17 mouse cellular contexts compared by ENCODE assay signal in the genomic region with DNA sequence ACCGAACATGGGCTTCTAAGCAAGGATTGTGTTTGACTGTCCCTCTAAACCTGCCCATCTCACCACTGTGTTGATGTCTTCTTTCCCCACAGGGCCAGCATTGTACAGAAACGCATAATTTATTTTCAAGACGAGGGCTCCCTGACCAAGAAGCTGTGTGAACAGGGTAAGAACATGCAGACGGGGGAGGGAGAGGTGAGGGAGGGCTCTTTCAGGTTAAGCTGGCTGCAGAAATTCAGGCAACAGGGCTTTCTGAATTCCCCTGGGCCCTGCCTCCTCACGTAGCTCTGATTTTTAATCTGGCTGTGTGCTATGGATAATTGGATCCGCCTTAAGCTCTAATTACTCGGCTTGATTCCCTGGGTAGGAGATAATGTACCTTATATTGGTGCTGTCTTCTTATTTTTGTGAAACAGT.
DNase-seq lines count a peak whose midpoint lies in the region; ATAC-seq lines count a peak whose summit lies in the region.
"Had no signal": no experiment of that assay in that cellular context is flagged by ENCODE, and none has a peak within 500 bp of the region (broad histone marks: within the 10 kb centered on the region; RNA-seq: fewer than 3 reads in every experiment).

No protein-coding gene starts in this region.

- no peak overlapping the region for H3K4me2 ChIP-seq in hindbrain, embryonic 11.5 days (replicated peaks; ENCODE audit: low read depth, low read length)
- no peak overlapping the region for H3K4me2 ChIP-seq in hindbrain, embryonic 12.5 days (replicated peaks)
- no peak overlapping the region for H3K4me2 ChIP-seq in midbrain, embryonic 12.5 days (replicated peaks)
- H3K4me2 ChIP-seq: forebrain, embryonic 15.5 days; neural tube, embryonic 12.5 days had no signal

- no peaks in the 10 kb centered on the region for H3K4me1 ChIP-seq in hindbrain, embryonic 11.5 days (replicated peaks; ENCODE audit: control insufficient read depth, insufficient read depth, low read length)
- H3K4me1 ChIP-seq in hindbrain, embryonic 10.5 days (replicated peaks), result no peaks in the 10 kb centered on the region
- H3K4me1 ChIP-seq in hindbrain, embryonic 12.5 days, result no peaks in the 10 kb centered on the region
- peaks cover 6% of the 10 kb centered on the region for H3K4me1 ChIP-seq in midbrain, embryonic 12.5 days

- no peak overlapping the region for H3K9ac ChIP-seq in hindbrain, embryonic 11.5 days (ENCODE audit: low read depth, low read length)
- H3K9ac ChIP-seq in hindbrain, embryonic 12.5 days, result no peak overlapping the region
- H3K9ac ChIP-seq in midbrain, embryonic 12.5 days (replicated peaks), result no peak overlapping the region
- H3K9ac ChIP-seq: forebrain, embryonic 15.5 days; neural tube, embryonic 12.5 days had no signal

- no peak overlapping the region for H3K27ac ChIP-seq in hindbrain, embryonic 11.5 days (ENCODE audit: low read depth, low read length)
- H3K27ac ChIP-seq in hindbrain, embryonic 10.5 days, result no peak overlapping the region
- peak overlapping the region; percentile 31; the same call in 1 of the 2 replicates for H3K27ac ChIP-seq in hindbrain, embryonic 12.5 days
- H3K27ac ChIP-seq in midbrain, embryonic 12.5 days (replicated peaks), result peak overlapping the region; percentile 68
- H3K27ac ChIP-seq: forebrain, embryonic 15.5 days; gastrocnemius, adult 2 months; neural tube, embryonic 12.5 days had no signal

- peak; percentile 21 for DNase-seq in hindbrain, embryonic 11.5 days (ENCODE audit: low spot score)
- no peak for DNase-seq in hindbrain, embryonic 10.5 days (ENCODE audit: low spot score)
- peak; percentile 49 for DNase-seq in retina, postnatal 1 day
- DNase-seq in heart, postnatal 25 days (ENCODE audit: low spot score), result no peak
- DNase-seq: cerebellum, adult 9-10 months; gastrocnemius, adult 2 months; heart, adult 18-20 months; kidney, adult 18-20 months; kidney, postnatal 25 days; lung, postnatal 10 days had no signal

- no peaks in the 10 kb centered on the region for H3K27me3 ChIP-seq in hindbrain, embryonic 11.5 days (ENCODE audit: control insufficient read depth, insufficient read depth, low read length)
- no peaks in the 10 kb centered on the region for H3K27me3 ChIP-seq in hindbrain, embryonic 10.5 days (ENCODE audit: insufficient read depth, poor library complexity, severe bottlenecking)
- H3K27me3 ChIP-seq in hindbrain, embryonic 12.5 days, result no peaks in the 10 kb centered on the region
- no peaks in the 10 kb centered on the region for H3K27me3 ChIP-seq in midbrain, embryonic 12.5 days
- H3K27me3 ChIP-seq: forebrain, embryonic 15.5 days; neural tube, embryonic 12.5 days had no signal

- intact Hi-C loops in heart, postnatal 25 days (cut with DNase I), result no loop called here

- H3K36me3 ChIP-seq in hindbrain, embryonic 11.5 days (ENCODE audit: control insufficient read depth, insufficient read depth, low read length), result no peaks in the 10 kb centered on the region
- H3K36me3 ChIP-seq in hindbrain, embryonic 10.5 days, result no peaks in the 10 kb centered on the region
- H3K36me3 ChIP-seq in hindbrain, embryonic 12.5 days, result no peaks in the 10 kb centered on the region
- no peaks in the 10 kb centered on the region for H3K36me3 ChIP-seq in midbrain, embryonic 12.5 days
- H3K36me3 ChIP-seq: forebrain, embryonic 15.5 days; neural tube, embryonic 12.5 days had no signal

- no peaks in the 10 kb centered on the region for H3K9me3 ChIP-seq in hindbrain, embryonic 11.5 days (ENCODE audit: control insufficient read depth, low read length)
- no peaks in the 10 kb centered on the region for H3K9me3 ChIP-seq in hindbrain, embryonic 10.5 days
- H3K9me3 ChIP-seq in hindbrain, embryonic 12.5 days (replicated peaks), result no peaks in the 10 kb centered on the region
- H3K9me3 ChIP-seq in midbrain, embryonic 12.5 days, result no peaks in the 10 kb centered on the region
- H3K9me3 ChIP-seq: forebrain, embryonic 15.5 days; neural tube, embryonic 12.5 days had no signal

- no peak for ATAC-seq in hindbrain, embryonic 11.5 days (ENCODE audit: low FRiP score)
- ATAC-seq in hindbrain, embryonic 12.5 days (ENCODE audit: low FRiP score), result peak; percentile 60
- ATAC-seq in midbrain, embryonic 12.5 days (ENCODE audit: low FRiP score, low read depth), result peak; percentile 65
- no peak for ATAC-seq in frontal cortex, adult (ENCODE audit: low TSS enrichment)
- ATAC-seq: activated CD4-positive, CD25-positive, alpha-beta regulatory T cell, adult 4 months; forebrain, embryonic 15.5 days; Patski had no signal

- H3K4me3 ChIP-seq in hindbrain, embryonic 11.5 days (ENCODE audit: low read depth, low read length), result no peak overlapping the region
- H3K4me3 ChIP-seq in hindbrain, embryonic 10.5 days, result no peak overlapping the region
- H3K4me3 ChIP-seq in hindbrain, embryonic 12.5 days, result no peak overlapping the region
- H3K4me3 ChIP-seq in midbrain, embryonic 12.5 days, result no peak overlapping the region
- H3K4me3 ChIP-seq: forebrain, embryonic 15.5 days; gastrocnemius, adult 2 months; neural tube, embryonic 12.5 days had no signal

- 66% methylated on average over 7 of the region's 7 CpGs for WGBS in hindbrain, embryonic 11.5 days
- 76% methylated on average over 7 of the region's 7 CpGs for WGBS in hindbrain, embryonic 10.5 days
- 58% methylated on average over 7 of the region's 7 CpGs for WGBS in hindbrain, embryonic 12.5 days
- 38% methylated on average over 7 of the region's 7 CpGs for WGBS in midbrain, embryonic 12.5 days

Comparison
In these comparisons a context has a peak if more than half of its experiments do, and no peak if none do; other contexts are left out.
1. ATAC-seq: peak in hindbrain, embryonic 12.5 days (single experiment) and midbrain, embryonic 12.5 days (single experiment); none in hindbrain, embryonic 11.5 days (single experiment) and frontal cortex, adult (single experiment).
2. DNase-seq: peak in hindbrain, embryonic 11.5 days (single experiment) and retina, postnatal 1 day (single experiment); none in hindbrain, embryonic 10.5 days (single experiment) and heart, postnatal 25 days (single experiment).
3. H3K27ac ChIP-seq: peak in hindbrain, embryonic 12.5 days (single experiment) and midbrain, embryonic 12.5 days (single experiment); none in hindbrain, embryonic 11.5 days (single experiment) and hindbrain, embryonic 10.5 days (single experiment).